Mouse (Mus musculus) lung, adult 18-20 months (tissue): ENCODE results near the gene Scgb2b3.

Experiments
- DNase-seq, 2 experiments: peaks; one replicate each; pipeline ENCODE4 v3.0.0; 2022; ENCODE audit warnings: mixed read lengths in 2 of 2

The Scgb2b3 gene

DNA sequence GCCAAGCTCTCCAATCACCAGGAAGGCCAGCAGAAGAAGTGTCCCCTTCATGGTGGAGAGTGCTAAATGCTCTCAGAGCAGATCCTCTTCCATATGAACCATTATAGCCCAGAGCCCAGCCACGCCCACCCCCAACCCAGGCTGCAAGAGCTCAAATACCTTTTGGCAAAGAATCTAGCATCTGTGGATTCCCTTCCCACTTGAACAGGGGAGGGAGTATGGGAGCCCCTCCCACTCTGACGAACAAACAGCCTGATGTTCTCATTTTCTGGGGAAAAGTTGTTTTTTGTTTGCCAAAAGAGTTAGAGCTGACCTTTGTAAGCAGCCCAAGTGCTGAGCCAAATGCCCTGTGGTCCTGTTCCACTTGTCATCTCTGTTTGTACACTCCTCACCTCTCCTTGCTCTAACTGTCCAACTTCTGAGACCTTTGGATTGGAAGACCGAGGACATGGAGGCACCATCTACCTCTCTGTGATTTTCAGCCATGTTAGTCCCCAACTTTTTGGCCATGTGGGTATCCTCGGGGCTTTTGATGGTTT is at the start of gene Scgb2b3:
TSS of gene Scgb2b3 (minus strand) at position 51 of the 539 bp plus-strand sequence.
- DNase-seq = no peak

DNA sequence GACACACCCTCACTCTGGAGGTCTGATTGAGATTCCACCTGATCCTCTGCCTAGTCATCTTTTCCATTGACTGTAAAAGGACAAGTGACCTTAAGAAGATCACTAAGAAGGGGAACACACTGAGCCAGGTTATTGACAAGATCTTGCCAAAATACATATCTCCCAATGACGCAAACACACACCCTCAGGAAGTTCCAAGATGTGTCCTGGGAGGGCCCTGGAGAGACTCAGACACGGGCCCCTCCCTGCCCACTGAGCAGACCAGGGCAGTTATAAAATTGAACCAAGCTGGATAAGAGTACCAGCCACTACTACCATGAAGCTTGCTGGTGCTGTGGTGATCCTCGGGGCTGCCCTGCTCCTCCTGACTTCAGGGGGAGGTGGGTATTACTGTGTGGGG is 13.4 kb upstream of the Scgb2b3 start, which contains the start of gene Scgb1b3:
TSS of gene Scgb1b3 (plus strand) at position 301 of the 400 bp plus-strand sequence.
- no peak for DNase-seq
